In genomic region chr6:96798746-96799145, GRCm38 (mm10) we compare ENCODE assay signal across 18 mouse cellular contexts.
"Had no signal": no experiment of that assay in that cellular context is flagged by ENCODE, and none has a peak within 500 bp of the region (broad histone marks: within the 10 kb centered on the region; RNA-seq: fewer than 3 reads in every experiment).

No protein-coding gene starts in this region.

- H3K9ac ChIP-seq: lung, embryonic 14.5 days; midbrain, embryonic 12.5 days; neural tube, embryonic 13.5 days; neural tube, embryonic 15.5 days had no signal

- H3K4me2 ChIP-seq: lung, embryonic 14.5 days; midbrain, embryonic 12.5 days; neural tube, embryonic 13.5 days; neural tube, embryonic 15.5 days had no signal

- H3K4me3 ChIP-seq: midbrain, embryonic 10.5 days; midbrain, embryonic 12.5 days; myocyte; neural tube, embryonic 13.5 days; neural tube, embryonic 15.5 days had no signal

- ATAC-seq: midbrain, embryonic 16.5 days had no signal

- H3K27me3 ChIP-seq: midbrain, embryonic 12.5 days; neural tube, embryonic 13.5 days; neural tube, embryonic 15.5 days had no signal

- H3K4me1 ChIP-seq: midbrain, embryonic 10.5 days; midbrain, embryonic 12.5 days; neural tube, embryonic 13.5 days; neural tube, embryonic 15.5 days had no signal

- H3K9me3 ChIP-seq: midbrain, embryonic 10.5 days; midbrain, embryonic 12.5 days; neural tube, embryonic 13.5 days; neural tube, embryonic 15.5 days had no signal

- DNase-seq: lung, adult 18-20 months; lung, embryonic 14.5 days; lung, postnatal 10 days; lung, postnatal 4 days; midbrain, embryonic 14.5 days; right cerebral cortex, adult 18-20 months; right cerebral cortex, postnatal 25 days; right cerebral cortex, postnatal 4 days; spleen, adult 18-20 months; thymus, adult 18-20 months; thymus, postnatal 14 days; thymus, postnatal 36 days had no signal

- H3K36me3 ChIP-seq: midbrain, embryonic 10.5 days; midbrain, embryonic 12.5 days; neural tube, embryonic 13.5 days; neural tube, embryonic 15.5 days had no signal

- H3K27ac ChIP-seq: midbrain, embryonic 10.5 days; midbrain, embryonic 12.5 days; neural tube, embryonic 13.5 days; neural tube, embryonic 15.5 days had no signal
